Mouse (Mus musculus): ENCODE results near the gene Arhgef3. TPM values are rescaled to one million over a fixed set of nuclear protein-coding genes. Genes with fewer than 3 reads are reported as not detected.

The Arhgef3 gene
- total RNA-seq, 2 experiments from 2014 or later: 77.1 to 79.5 TPM

DNA sequence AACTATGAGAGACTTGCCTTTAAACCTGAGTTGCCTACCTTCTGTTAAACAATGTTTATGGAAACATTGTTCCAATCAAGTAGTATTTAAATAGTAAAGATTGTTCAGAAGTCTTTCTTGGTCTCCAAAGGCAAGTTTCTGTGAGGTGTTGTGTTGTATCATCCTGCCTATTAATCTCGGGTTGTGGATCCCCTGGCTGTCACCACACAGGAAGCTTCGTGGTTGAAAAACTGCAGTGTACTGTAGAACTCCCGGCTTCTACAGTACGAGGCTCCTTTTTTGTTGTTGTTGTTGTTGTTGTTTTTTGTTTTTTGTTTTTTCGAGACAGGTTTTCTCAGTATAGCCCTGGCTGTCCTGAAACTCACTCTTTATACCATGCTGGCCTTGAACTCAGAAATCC lies 29.2 kb upstream of the Arhgef3 start:
- Histone ChIP-seq H3K27ac (no peak overlapping the region), H3K4me3 (no peak overlapping the region)
- DNase-seq (ENCODE audit: low spot score in 2 of 2): no peak
- no peak for TF ChIP-seq CTCF (conservative IDR thresholded peaks at IDR 0.05)

DNA sequence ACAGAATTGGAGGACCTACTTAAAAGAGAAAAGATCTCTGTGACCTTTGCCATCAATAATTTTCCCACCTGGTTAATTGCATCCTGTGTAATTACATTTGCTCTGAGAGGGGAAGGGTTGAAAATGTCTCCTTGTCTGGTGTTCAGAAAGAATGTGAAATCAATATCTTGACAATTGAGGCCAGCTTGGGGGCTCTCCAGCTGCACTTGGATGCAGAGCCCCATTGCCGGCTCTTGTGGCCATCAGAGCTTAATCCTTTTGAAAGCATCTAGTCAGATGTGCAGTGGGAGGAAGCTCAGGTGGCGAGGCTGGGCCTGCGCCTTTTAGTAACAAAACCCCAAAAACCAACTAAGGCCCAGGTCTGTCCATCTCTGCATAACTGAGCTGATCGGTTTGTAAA lies 28.7 kb upstream of the Arhgef3 start:
- H3K4me3 ChIP-seq: no peak overlapping the region
- H3K27ac ChIP-seq: no peak overlapping the region
- no peak for DNase-seq (ENCODE audit: low spot score in 2 of 2)
- TF ChIP-seq CTCF (conservative IDR thresholded peaks at IDR 0.05): no peak

DNA sequence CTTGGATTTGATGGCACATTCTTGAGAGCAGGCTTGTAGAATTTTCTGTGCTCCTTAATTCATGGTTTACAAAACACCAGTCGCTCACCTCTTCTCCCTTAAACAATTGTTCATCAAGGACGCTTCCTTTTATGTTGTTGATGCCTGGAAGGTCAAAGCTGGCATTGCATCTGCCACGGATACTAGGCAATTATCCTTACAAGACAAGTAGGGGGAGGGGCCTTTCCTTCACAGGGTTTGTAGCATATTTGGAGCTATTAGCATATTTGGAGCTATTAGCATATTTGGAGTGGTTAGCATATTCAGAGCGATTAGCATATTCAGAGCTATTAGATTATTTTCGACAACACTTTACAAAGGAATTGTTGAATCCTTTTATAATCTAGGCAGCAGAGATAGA lies 20.5 kb upstream of the Arhgef3 start:
- H3K4me3 ChIP-seq: no peak overlapping the region
- no peak overlapping the region for H3K27ac ChIP-seq
- no peak for DNase-seq (ENCODE audit: low spot score in 2 of 2)
- no peak for TF ChIP-seq CTCF (conservative IDR thresholded peaks at IDR 0.05)

DNA sequence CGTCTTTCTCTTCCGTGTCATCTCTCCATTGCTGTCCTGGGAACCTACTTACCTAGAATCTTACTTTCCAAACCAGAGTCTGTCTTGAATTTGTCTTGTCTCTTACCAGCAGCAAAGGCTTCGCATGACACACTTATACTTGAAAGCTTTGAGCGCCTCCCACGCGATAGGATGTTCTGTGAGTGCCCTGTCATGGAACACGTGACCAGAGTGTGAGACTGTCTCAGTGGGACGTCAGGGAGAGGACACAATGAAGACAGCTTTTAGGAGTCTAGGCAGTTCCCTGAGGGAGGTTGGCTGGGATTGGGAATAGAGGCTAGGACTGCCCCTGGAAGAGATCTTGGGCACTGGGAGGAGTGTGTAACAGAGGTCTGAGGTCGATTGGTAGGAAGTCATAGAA lies 18.6 kb upstream of the Arhgef3 start:
- no peak for TF ChIP-seq CTCF (conservative IDR thresholded peaks at IDR 0.05)
- DNase-seq (ENCODE audit: low spot score in 2 of 2): no peak
- Histone ChIP-seq H3K27ac (no peak overlapping the region), H3K4me3 (no peak overlapping the region)

DNA sequence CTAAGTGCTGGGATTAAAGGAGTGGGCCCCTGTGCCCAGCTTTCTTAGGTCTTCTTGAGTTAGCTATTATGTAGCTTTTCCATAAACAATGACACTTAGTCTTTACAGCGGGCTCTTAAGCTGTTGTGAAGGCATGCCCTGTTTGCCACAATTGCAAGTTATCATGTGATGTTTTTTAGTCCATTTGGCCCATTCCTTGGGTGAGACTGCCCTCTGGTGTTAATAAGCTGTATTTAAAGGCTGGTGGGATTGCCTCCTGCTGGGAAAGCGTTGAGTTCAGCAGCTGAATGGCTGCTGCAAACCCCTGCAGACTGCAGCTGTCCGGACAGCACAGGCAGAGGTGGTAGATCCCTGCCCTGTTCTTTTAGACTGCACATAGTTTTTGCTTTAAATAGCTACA lies 17.9 kb upstream of the Arhgef3 start:
- no peak overlapping the region for H3K4me3 ChIP-seq
- H3K27ac ChIP-seq: no peak overlapping the region
- peak; percentile 93 for TF ChIP-seq CTCF (conservative IDR thresholded peaks at IDR 0.05)
- DNase-seq (ENCODE audit: low spot score in 2 of 2): peak; percentile 79 to 83

DNA sequence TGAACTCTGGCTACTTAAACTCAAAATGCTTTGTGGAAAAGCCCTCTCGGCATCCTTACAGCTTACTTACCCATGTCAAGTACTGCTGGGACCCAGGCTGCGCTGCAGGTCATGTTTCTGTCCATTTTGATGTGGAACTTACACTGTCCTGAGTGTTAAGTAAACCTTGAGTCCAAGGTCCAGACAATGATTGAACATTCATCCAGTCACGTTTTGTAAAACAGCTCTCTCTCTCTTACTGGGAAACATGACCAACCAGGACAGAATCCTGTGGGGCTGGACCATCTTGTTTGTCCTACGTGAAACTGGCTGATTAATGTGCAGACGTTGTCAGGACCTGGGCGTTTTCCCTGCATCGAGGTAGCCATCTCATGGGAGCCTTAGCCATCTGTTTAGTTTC lies 13.0 kb upstream of the Arhgef3 start:
- DNase-seq (ENCODE audit: low spot score in 2 of 2): no peak
- Histone ChIP-seq H3K4me3 (no peak overlapping the region), H3K27ac (peak overlapping the region; percentile 89; the same call in 1 of the 2 replicates)
- TF ChIP-seq CTCF (conservative IDR thresholded peaks at IDR 0.05): no peak

DNA sequence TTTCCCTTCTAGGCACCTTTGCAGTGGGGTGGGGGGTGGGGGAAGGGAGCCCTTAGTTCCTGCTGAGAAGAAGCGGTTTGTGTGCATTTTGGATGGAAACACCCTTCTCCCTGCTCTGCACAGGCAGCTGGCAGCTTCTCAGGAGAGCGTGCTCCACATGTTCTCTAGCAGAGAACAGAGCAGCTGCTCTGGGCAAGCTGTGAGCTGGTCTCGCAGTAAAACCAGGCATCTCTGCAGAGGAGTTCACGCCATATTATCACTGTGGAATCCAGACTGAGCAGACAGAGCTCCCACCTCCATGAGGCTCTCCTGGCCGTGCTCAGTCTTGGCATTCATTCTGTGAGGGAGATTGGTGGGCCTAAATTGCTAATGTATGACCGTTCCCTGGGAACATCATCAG lies 12.0 kb upstream of the Arhgef3 start:
- Histone ChIP-seq H3K27ac (peak overlapping the region; percentile 89), H3K4me3 (no peak overlapping the region)
- peak; percentile 27 to 46 for DNase-seq (ENCODE audit: low spot score in 2 of 2)
- no peak for TF ChIP-seq CTCF (conservative IDR thresholded peaks at IDR 0.05)

DNA sequence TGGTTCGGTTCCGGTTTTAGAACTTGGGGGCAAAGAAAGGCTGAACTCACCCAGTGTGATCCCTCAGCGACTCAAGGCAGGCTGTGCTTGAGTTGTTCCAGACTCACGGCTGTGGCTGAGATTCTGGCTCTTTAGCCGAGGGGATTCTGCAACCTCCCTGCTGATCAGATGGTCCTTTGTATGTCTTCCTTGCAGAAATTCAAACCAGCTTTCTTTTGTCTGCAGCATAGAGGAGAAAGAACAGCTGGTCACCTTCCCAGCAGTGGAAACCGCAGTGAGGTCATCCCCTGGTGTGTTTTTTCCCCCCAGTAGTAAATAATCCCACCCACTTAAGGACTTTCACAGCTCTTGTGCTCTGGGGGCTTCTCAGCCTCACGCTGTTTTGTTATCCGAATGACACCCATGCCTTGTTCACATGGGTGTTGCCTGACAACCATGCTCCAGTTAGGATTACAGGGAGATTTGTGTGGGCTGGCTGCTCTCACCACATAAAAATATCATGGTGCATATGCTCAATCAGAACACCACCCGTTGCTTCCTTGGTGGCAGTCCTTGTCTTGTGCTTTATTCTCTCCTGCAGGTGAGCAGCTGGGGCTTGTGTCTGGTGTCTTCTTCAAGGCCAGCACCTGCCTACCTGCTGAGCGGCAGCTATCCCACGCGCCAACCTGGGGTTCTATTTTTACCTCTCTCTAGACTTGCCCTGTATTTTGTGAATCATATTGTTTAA lies 8.8 kb upstream of the Arhgef3 start:
- DNase-seq (ENCODE audit: low spot score in 2 of 2): peak; percentile 57 to 73

DNA sequence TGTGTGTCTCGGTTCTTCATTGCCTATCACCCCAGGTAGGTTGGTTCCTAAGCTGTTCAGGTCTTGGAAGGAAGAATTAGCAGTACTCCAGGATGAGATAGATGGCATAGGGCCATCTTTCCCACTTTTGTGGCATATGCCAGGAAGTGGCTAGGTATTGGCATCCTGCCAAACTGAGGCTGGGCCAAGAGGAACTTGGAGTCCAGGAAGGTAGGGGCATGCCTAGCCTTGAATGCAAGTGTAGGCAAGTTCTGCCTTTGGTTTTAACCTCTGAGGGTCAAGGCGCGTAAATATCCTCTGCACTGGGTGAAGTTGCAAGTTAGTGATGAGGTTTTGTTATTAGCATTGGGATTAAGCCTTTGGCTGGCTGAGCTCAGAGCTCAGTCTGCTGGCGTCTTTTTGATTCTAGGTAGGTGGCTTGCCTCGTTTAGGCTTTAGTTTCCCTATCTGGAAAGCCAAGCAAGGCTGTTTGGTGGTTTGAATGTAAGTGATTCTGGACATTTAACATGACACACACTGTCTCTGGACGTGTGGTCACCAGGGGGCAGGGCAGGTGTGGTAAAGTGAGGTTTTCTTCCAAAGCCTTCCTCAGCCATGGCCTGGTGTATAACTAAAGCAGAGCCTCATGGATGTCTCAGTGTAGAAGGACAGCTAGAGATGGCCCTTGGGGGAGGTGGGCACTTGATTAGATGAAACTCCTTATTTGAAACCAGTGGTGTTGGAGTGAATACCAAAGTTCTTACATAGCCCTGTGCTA lies 5.8 kb upstream of the Arhgef3 start:
- Histone ChIP-seq H3K27ac (no peak overlapping the region), H3K4me3 (no peak overlapping the region)
- no peak for DNase-seq (ENCODE audit: low spot score in 2 of 2)
- TF ChIP-seq CTCF (conservative IDR thresholded peaks at IDR 0.05): no peak; the same call in 1 of the 2 replicates

More for the DNA sequence above, 8.8 kb upstream of the Arhgef3 start:
- peak overlapping the region; percentile 89 for H3K27ac ChIP-seq
- no peak for TF ChIP-seq CTCF (conservative IDR thresholded peaks at IDR 0.05)
- peak overlapping the region; percentile 25 for H3K4me3 ChIP-seq

DNA sequence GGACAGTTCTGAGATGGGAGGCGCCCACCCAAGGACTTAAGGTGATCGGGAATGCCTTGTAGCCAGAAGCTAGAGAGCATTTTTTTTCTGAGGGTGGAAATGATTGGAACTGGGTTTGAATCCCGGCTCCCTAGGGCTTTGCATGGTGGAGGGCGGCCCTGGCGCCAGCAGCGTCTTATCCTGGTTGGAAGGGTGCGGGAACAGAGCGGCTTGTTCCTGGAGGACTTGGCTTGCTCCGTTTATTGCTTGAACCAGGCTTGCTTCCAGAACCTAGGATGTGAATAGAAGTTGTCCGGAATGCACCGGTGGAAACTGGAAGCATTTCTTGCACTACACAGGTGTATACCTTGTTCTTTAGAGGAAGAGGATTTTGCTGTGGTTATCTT lies 569 bp downstream of the Arhgef3 start:
- H3K4me3 ChIP-seq: peak overlapping the region; percentile 61
- no peak overlapping the region for H3K27ac ChIP-seq
- DNase-seq (ENCODE audit: low spot score in 2 of 2): no peak
- no peak for TF ChIP-seq CTCF (conservative IDR thresholded peaks at IDR 0.05)

DNA sequence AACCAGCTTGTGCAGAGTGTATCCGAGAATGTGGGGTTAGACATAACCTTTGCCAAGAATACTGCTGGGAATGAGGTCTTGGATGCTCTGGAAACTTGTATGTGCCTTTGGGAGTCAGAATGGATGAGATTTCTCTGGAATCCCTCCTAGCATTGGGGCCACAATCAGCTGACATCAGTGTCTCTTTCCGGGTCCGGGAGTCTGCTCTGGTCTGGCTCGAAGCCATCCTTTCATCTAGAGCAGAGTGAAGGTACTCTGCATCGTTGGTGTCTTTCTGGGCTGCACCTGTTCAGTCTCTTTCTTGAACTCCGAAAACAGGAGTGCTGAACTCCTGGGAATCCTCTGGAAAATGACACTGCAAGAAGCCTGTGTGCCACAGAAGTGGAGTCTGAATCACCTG lies 1.3 kb downstream of the Arhgef3 start:
- no peak for DNase-seq (ENCODE audit: low spot score in 2 of 2)
- no peak for TF ChIP-seq CTCF (conservative IDR thresholded peaks at IDR 0.05)
- Histone ChIP-seq H3K4me3 (no peak overlapping the region), H3K27ac (no peak overlapping the region)

DNA sequence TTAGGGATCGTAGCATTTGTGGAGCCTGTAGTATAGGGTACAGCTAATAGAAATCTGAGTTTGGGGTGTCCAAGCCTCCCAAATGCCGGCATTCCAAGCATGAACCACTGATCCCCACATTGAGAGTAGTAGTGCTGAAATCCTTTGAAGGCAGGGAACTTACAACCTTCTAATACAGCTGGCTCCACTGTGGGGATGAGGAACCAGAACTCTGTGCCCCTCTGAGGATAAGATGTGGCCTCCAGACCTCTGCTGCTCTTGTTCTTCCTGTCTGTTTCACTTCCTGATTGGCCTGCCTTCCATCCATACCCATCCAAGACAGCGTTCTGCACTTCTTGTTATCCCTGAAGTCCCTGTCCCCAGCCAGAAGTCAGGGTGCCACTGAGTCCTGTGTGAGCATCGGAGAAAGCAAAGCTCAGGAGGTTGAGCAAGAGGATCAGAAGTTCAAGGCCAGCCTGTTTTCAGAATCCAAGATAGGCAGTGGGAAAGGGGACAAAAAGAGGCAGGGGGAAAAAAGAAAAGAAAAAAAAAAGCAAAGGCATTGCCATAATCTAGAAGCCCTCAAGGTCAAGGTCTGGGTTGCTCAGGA lies 2.0 kb downstream of the Arhgef3 start:
- TF ChIP-seq CTCF (conservative IDR thresholded peaks at IDR 0.05): no peak
- no peak overlapping the region for H3K27ac ChIP-seq
- H3K4me3 ChIP-seq: no peak overlapping the region
- no peak for DNase-seq (ENCODE audit: low spot score in 2 of 2)

DNA sequence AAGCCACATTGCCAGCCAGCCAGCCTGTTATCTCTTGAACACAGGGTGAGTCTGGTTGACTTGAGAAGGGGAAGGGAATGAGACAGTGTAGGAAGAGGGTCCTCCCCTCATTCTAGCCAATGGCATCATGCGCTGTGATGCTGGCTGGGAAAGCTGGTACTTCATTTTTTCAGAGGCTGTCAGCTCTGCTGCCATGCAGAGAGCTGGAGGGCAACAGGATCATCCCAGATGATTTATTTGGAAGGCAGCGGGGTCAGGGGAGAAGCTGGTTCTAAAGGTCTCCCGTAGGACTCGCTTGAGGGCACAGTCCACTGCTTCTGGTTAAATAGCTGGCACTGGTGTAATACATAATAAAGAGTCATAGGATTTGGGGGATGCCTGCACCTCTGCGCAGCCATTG lies 3.8 kb downstream of the Arhgef3 start:
- no peak for DNase-seq (ENCODE audit: low spot score in 2 of 2)
- H3K4me3 ChIP-seq: no peak overlapping the region
- no peak for TF ChIP-seq CTCF (conservative IDR thresholded peaks at IDR 0.05)
- H3K27ac ChIP-seq: no peak overlapping the region

Measured in layer of hippocampus, adult 2 months (tissue).